Mouse (Mus musculus): Measurements from ENCODE around the gene Cyp51. TPM values are rescaled to one million over a fixed set of nuclear protein-coding genes. Genes with fewer than 3 reads are reported as not detected.
A peak's percentile ranks its signal among the peaks of the same experiment; 100 is the strongest.
"Not testable (repeated sequence)": the region's sequence is repeated elsewhere in the genome, so short reads cannot be mapped to it uniquely, and the experiment has no call there.

The Cyp51 gene
- total RNA-seq (2022): 10 to 100 TPM; 32.3 to 74.6 (median 57.3) TPM

GRCm38 (mm10) chr5:4104341-4105040, at the start of gene Cyp51:
TSS of gene Cyp51 (minus strand) at chr5:4104746.
- DNase-seq: peak; percentile 88

GRCm38 (mm10) chr5:4112570-4113098, 8.1 kb upstream of the Cyp51 start:
- DNase-seq: no peak

GRCm38 (mm10) chr5:4107056-4107455, 2.5 kb upstream of the Cyp51 start:
- DNase-seq: not testable (repeated sequence)

- no peak for DNase-seq
These were observed 1.2 kb upstream of the Cyp51 start for GRCm38 (mm10) chr5:4105651-4106186.

GRCm38 (mm10) chr5:4103626-4104340, 763 bp downstream of the Cyp51 start:
- DNase-seq: peak; percentile 20

GRCm38 (mm10) chr5:4101770-4102169, 2.8 kb downstream of the Cyp51 start:
- DNase-seq: no peak

- no peak for DNase-seq
These were observed 3.5 kb downstream of the Cyp51 start for GRCm38 (mm10) chr5:4101031-4101430.

- no peak for DNase-seq
These were observed 10.1 kb downstream of the Cyp51 start for GRCm38 (mm10) chr5:4094471-4094870.

GRCm38 (mm10) chr5:4088190-4088589, 16.4 kb downstream of the Cyp51 start:
- DNase-seq: no peak

GRCm38 (mm10) chr5:4086309-4086708, 18.2 kb downstream of the Cyp51 start:
- no peak for DNase-seq

- DNase-seq: no peak
These were observed 19.6 kb downstream of the Cyp51 start for GRCm38 (mm10) chr5:4084948-4085347.

GRCm38 (mm10) chr5:4081513-4081912, 23.0 kb downstream of the Cyp51 start:
- DNase-seq: no peak

GRCm38 (mm10) chr5:4080861-4081260, 23.7 kb downstream of the Cyp51 start:
- DNase-seq: no peak

- no peak for DNase-seq
These were observed 25.5 kb downstream of the Cyp51 start for GRCm38 (mm10) chr5:4079086-4079485.

GRCm38 (mm10) chr5:4067203-4067602, 37.3 kb downstream of the Cyp51 start:
- DNase-seq: no peak

- no peak for DNase-seq
These were observed 38.0 kb downstream of the Cyp51 start for GRCm38 (mm10) chr5:4066476-4067115.

- DNase-seq: no peak
These were observed 44.2 kb downstream of the Cyp51 start for GRCm38 (mm10) chr5:4060313-4060712.

GRCm38 (mm10) chr5:4040922-4041321, 63.6 kb downstream of the Cyp51 start:
- no peak for DNase-seq

- peak; percentile 23 for DNase-seq
These were observed 64.2 kb downstream of the Cyp51 start for GRCm38 (mm10) chr5:4040372-4040771.

- peak; percentile 36 for DNase-seq
These were observed 65.2 kb downstream of the Cyp51 start for GRCm38 (mm10) chr5:4039351-4039750.

GRCm38 (mm10) chr5:4036686-4037085, 67.9 kb downstream of the Cyp51 start:
- DNase-seq: no peak

- DNase-seq: no peak
These were observed 72.7 kb downstream of the Cyp51 start for GRCm38 (mm10) chr5:4031846-4032245.

Data from adrenal gland, adult 8-10 months (tissue).